Mouse (Mus musculus): Measurements from ENCODE around the gene Fap. TPM values are rescaled to one million over a fixed set of nuclear protein-coding genes. Genes with fewer than 3 reads are reported as not detected.

The Fap gene
- total RNA-seq, 2 experiments from 2014 or later = 10.3 to 12.0 TPM

DNA sequence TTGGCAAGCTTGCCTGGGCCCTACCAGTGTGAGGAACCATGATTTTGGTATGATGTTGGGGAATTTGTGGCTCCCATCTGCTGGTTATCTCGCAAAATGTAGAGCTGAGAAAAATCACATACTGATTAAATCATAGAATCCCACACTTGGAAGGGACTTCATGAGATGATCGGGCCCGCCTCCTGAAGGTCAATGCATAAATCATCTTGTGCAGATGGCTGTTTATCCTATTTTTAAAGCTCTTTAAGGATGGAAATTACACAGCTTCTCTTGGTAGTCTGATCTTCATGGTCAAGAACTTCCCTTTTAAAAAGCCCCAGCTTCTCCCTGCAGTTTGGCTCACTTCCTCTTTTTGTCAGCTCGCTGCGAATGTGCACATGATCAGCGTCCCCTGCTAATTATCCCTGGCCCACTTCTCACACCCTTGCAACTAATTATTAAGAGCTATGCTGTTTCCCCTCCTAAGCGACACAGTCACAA, 113.6 kb downstream of the Fap start:
- DNase-seq (ENCODE audit: low spot score in 2 of 2) = no peak

DNA sequence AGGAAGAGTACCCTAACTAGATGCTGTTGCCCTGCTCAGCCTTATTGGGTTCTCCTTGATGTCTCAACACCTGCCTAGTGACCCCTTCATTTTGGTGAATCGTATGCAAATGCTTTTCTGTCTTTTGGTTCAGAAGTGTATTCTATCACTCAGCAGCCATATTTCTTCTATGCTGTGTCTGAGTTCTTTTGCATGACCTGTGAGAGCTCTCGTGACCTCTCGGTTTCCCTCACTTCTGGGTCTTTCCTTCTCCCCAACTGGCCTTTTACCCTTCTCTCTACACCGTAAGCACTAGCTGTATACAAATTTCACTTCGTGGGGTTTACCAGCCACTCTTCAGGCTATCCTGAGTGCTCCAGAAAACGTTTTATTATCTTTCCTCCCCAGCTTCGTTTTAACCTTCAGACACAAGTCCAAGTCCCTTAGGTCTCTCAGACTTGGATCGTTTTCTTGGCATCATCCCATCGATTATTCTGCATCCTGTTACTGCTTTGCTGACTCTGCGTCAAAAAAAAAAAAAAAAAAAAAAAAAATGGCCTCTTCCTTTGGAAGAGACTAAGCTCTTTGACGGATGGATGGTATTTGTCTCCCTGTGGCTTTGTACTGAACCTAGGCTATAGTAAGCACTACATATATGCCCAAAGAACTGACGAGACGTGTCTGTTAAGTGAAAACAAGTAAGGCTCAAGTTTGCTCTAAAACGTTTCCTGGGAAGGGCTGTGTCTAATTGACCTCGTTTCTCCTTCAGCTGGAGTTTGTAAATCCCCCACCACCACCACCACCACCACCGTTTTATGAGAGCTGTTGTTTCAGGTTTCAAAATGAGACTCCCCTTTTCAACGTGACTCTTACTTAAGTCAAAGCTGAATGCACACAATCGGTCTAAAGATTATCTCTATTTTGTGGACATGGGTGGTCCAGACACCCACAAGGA, 114.4 kb downstream of the Fap start:
- no peak for DNase-seq (ENCODE audit: low spot score in 2 of 2)

DNA sequence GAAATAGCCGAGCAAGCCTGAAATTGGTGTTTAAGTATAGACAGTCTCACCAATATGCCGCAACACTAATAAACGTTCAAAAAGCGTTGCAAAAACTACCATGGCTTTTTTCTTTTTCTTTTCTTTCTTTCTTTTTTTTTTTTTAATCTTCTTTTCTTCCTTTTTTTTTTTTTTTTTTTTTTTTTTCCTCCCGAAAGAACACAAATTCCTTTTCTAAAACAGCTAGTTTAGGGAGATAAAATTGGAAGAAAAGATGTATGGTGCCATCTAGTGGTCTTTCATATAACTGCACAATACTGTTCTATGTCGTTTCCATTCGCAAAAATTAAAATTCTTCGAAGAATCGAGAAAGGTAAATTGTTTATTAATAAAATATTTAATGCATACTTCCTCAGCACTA, 115.8 kb downstream of the Fap start:
- DNase-seq (ENCODE audit: low spot score in 2 of 2) = no peak

DNA sequence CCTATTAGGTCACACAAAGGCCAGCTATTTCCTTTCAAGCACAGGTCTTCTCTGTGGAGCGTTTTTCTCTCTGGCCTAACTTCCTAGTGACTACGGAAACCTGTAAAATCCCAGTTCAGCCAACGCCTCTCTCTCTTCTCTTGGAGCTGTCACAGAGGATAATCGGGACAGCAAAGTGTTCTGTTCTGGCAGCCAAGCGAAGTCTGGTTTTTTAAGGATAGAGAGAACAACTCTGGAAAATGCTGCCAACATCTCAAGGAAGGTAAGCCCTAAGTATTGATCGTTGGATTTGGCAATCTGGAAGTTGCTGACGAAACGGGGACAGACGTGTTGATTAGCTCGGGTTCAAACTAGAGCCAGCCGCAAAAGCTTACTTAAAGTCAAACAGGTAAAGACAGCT, 118.9 kb downstream of the Fap start:
- no peak for DNase-seq (ENCODE audit: low spot score in 2 of 2)

DNA sequence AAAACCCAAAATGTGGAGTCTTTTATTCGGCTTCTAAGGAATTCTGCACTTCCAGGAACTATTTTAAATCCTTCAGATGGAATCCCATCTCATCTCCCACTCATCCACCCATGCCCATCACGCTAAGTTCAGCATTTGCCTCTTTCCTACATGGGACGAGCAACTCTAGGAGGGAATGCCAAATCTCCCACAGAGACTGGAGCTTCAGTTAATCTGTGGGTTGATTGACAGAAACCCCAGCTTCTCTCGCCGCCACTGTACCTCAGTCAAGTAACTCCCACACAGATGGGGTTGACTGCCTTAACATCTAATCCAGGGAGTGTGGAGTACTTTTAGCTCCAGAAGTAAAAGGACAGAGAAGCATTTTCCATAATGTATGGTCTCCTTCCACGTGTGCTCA, 119.8 kb downstream of the Fap start:
- DNase-seq (ENCODE audit: low spot score in 2 of 2) = no peak

Other genes starting within 250 kb of the Fap start
- 10 to 100 TPM in 1 of 2 experiments, 1 to 10 TPM in 1; 4.4 to 26.4 TPM for gene Dpp4, start 161.8 kb downstream of the Fap start, total RNA-seq (2021)
- gene Gcg, start 90.4 kb downstream of the Fap start, total RNA-seq (2021) = 100 to 1,000 TPM in 1 of 2 experiments, not detected in 1; 240 TPM
- 10 to 100 TPM in 1 of 2 experiments, 1 to 10 TPM in 1; 8.8 to 10.6 TPM for gene Ifih1, start 72.2 kb upstream of the Fap start, total RNA-seq (2021)
- 10 to 100 TPM in 1 of 2 experiments, 1 to 10 TPM in 1; 6.2 to 10.4 TPM for gene Gca, start 90.2 kb upstream of the Fap start, total RNA-seq (2021)

Measured in adrenal gland, postnatal 4 days (tissue).